Mouse (Mus musculus) embryonic stem cell, embryonic (primary cell): ENCODE measurements at regions not wholly inside any gene's neighbourhood (a gene's known extent, or its start where the extent isn't known, plus 50 kb on each side); places are given as distances from the start of the nearest gene placed in this dataset.

Experiments used
- CTCF ChIA-PET, 4 experiments: fragments of 300-600 bp in 2 of 4; fragments of 350-600 bp in 2 of 4; sonication (Branson Sonifier 250); formaldehyde crosslinking; loops; one replicate each; lab custom pipeline; 2022; ENCODE audit warnings: inconsistent platforms in 2 of 4; lab: Charles Lee
- POLR2A ChIA-PET, 4 experiments: fragments of 300-600 bp in 2 of 4; fragments of 350-600 bp in 2 of 4; sonication (Branson Sonifier 250); formaldehyde crosslinking; loops; one replicate each; lab custom pipeline; 2022; ENCODE audit warnings: antibody characterized with exemption in 4 of 4, inconsistent platforms in 1 of 4; lab: Charles Lee

GRCm38 (mm10) chr3:122676077-122676476 is 52.7 kb upstream of the Pde5a start:
- POLR2A ChIA-PET: no interaction called here
- CTCF ChIA-PET: no interaction called here

DNA sequence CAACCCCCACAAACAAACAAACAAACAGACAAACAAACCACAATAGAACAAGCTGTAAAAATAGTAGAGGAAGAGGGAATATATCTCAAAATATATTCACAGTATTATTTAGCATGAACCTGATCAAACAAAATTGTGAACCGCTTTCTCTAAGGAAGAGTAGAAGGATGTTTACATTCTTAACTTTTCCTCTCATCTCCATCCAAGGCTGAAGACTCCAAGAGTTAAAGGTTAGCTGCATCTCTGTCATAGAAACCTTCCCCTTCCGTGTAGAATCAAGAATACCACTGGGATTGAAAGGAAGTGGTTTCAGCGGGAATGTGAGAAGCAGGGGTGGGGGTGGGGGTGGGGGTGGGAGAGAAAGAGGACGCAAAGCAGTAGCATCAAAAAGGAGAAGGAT is 51.9 kb upstream of the Pde5a start:
- ChIA-PET CTCF (interaction anchor here in 2 of 4 experiments (0.5 to 1.3 kb wide), 3 partner anchors 210 to 541 kb away, joined by 3 read pairs; no protein-coding TSS in a partner anchor), POLR2A (no interaction called here)
